Mouse (Mus musculus): ENCODE measurements at regions not wholly inside any gene's neighbourhood (a gene's known extent, or its start where the extent isn't known, plus 50 kb on each side); places are given as distances from the start of the nearest gene placed in this dataset.

- no peak overlapping the region for H3K9ac ChIP-seq (replicated peaks; ENCODE audit: low read depth, low read length)
These were observed 238.3 kb downstream of the Papss1 start for GRCm38 (mm10) chr3:131802841-131803240.

GRCm38 (mm10) chr3:131808127-131808526, 243.6 kb downstream of the Papss1 start:
- no peaks in the 10 kb centered on the region for H3K9me3 ChIP-seq (replicated peaks; ENCODE audit: control insufficient read depth, low read length)
- H3K9ac ChIP-seq (replicated peaks; ENCODE audit: low read depth, low read length), result no peak overlapping the region
- WGBS, result 75% methylated on average over 8 of the region's 8 CpGs
- no peaks in the 10 kb centered on the region for H3K4me1 ChIP-seq (ENCODE audit: control insufficient read depth, insufficient read depth)
- no peak overlapping the region for H3K4me2 ChIP-seq (ENCODE audit: low read depth, low read length)
- H3K27me3 ChIP-seq (ENCODE audit: control insufficient read depth, insufficient read depth, low read length), result no peaks in the 10 kb centered on the region
- no peak overlapping the region for H3K4me3 ChIP-seq (ENCODE audit: low read depth, low read length)
- H3K27ac ChIP-seq (ENCODE audit: low read depth), result no peak overlapping the region
- TF ChIP-seq CTCF (IDR thresholded peaks at IDR 0.05; ENCODE audit: low read depth), result no peak
- TF ChIP-seq EP300 (IDR thresholded peaks at IDR 0.05; ENCODE audit: low read depth), result no peak
- no peaks in the 10 kb centered on the region for H3K36me3 ChIP-seq (replicated peaks; ENCODE audit: control insufficient read depth, insufficient read depth, low read length)
- ATAC-seq (ENCODE audit: insufficient read depth, low read depth) (no peak), DNase-seq (ENCODE audit: low spot score) (no peak)

More at GRCm38 (mm10) chr3:131802841-131803240, 238.3 kb downstream of the Papss1 start:
- no peak overlapping the region for H3K27ac ChIP-seq (ENCODE audit: low read depth)
- H3K9me3 ChIP-seq (replicated peaks; ENCODE audit: control insufficient read depth, low read length), result no peaks in the 10 kb centered on the region
- no peak overlapping the region for H3K4me2 ChIP-seq (ENCODE audit: low read depth, low read length)
- ATAC-seq (ENCODE audit: insufficient read depth, low read depth), result peak; percentile 39; the same call in 1 of the 2 replicates
- H3K27me3 ChIP-seq (ENCODE audit: control insufficient read depth, insufficient read depth, low read length), result no peaks in the 10 kb centered on the region
- no peak overlapping the region for H3K4me3 ChIP-seq (ENCODE audit: low read depth, low read length)
- H3K4me1 ChIP-seq (ENCODE audit: control insufficient read depth, insufficient read depth), result peaks cover 4% of the 10 kb centered on the region
- no peak for TF ChIP-seq CTCF (IDR thresholded peaks at IDR 0.05; ENCODE audit: low read depth)
- 33% methylated on average over 7 of the region's 7 CpGs for WGBS
- no peaks in the 10 kb centered on the region for H3K36me3 ChIP-seq (replicated peaks; ENCODE audit: control insufficient read depth, insufficient read depth, low read length)
- DNase-seq (ENCODE audit: low spot score), result no peak

GRCm38 (mm10) chr3:131812968-131813367, 248.4 kb downstream of the Papss1 start:
- ATAC-seq (ENCODE audit: insufficient read depth, low read depth), result no peak
- peak; percentile 18 for DNase-seq (ENCODE audit: low spot score)
- no peaks in the 10 kb centered on the region for H3K27me3 ChIP-seq (ENCODE audit: control insufficient read depth, insufficient read depth, low read length)
- H3K9me3 ChIP-seq (replicated peaks; ENCODE audit: control insufficient read depth, low read length), result no peaks in the 10 kb centered on the region
- no peak overlapping the region for H3K27ac ChIP-seq (ENCODE audit: low read depth)
- H3K9ac ChIP-seq (replicated peaks; ENCODE audit: low read depth, low read length), result no peak overlapping the region
- 49% methylated on average over 6 of the region's 6 CpGs for WGBS
- no peaks in the 10 kb centered on the region for H3K36me3 ChIP-seq (replicated peaks; ENCODE audit: control insufficient read depth, insufficient read depth, low read length)
- H3K4me3 ChIP-seq (ENCODE audit: low read depth, low read length), result no peak overlapping the region
- TF ChIP-seq CTCF (IDR thresholded peaks at IDR 0.05; ENCODE audit: low read depth) (no peak; the same call in 1 of the 2 replicates), EP300 (IDR thresholded peaks at IDR 0.05; ENCODE audit: low read depth) (no peak)
- H3K4me1 ChIP-seq (ENCODE audit: control insufficient read depth, insufficient read depth), result no peaks in the 10 kb centered on the region
- H3K4me2 ChIP-seq (ENCODE audit: low read depth, low read length), result no peak overlapping the region

GRCm38 (mm10) chr3:131818806-131819205, 254.2 kb downstream of the Papss1 start:
- Histone ChIP-seq H3K4me3 (ENCODE audit: low read depth, low read length) (no peak overlapping the region), H3K9ac (replicated peaks; ENCODE audit: low read depth, low read length) (no peak overlapping the region), H3K36me3 (replicated peaks; ENCODE audit: control insufficient read depth, insufficient read depth, low read length) (no peaks in the 10 kb centered on the region), H3K27me3 (ENCODE audit: control insufficient read depth, insufficient read depth, low read length) (no peaks in the 10 kb centered on the region), H3K27ac (ENCODE audit: low read depth) (no peak overlapping the region), H3K4me2 (ENCODE audit: low read depth, low read length) (no peak overlapping the region), H3K9me3 (replicated peaks; ENCODE audit: control insufficient read depth, low read length) (no peaks in the 10 kb centered on the region), H3K4me1 (ENCODE audit: control insufficient read depth, insufficient read depth) (no peaks in the 10 kb centered on the region)
- TF ChIP-seq CTCF (IDR thresholded peaks at IDR 0.05; ENCODE audit: low read depth) (no peak), EP300 (IDR thresholded peaks at IDR 0.05; ENCODE audit: low read depth) (no peak)
- DNase-seq (ENCODE audit: low spot score), result no peak
- WGBS, result 79% methylated on average over 1 of the region's 1 CpGs
- ATAC-seq (ENCODE audit: insufficient read depth, low read depth), result no peak

GRCm38 (mm10) chr3:131857442-131857841, 227.7 kb upstream of the Dkk2 start:
- ATAC-seq (ENCODE audit: insufficient read depth, low read depth) (no peak), DNase-seq (ENCODE audit: low spot score) (no peak)
- Histone ChIP-seq H3K27ac (ENCODE audit: low read depth) (no peak overlapping the region), H3K9ac (replicated peaks; ENCODE audit: low read depth, low read length) (no peak overlapping the region), H3K4me2 (ENCODE audit: low read depth, low read length) (no peak overlapping the region), H3K27me3 (ENCODE audit: control insufficient read depth, insufficient read depth, low read length) (no peaks in the 10 kb centered on the region), H3K4me3 (ENCODE audit: low read depth, low read length) (no peak overlapping the region), H3K36me3 (replicated peaks; ENCODE audit: control insufficient read depth, insufficient read depth, low read length) (no peaks in the 10 kb centered on the region), H3K9me3 (replicated peaks; ENCODE audit: control insufficient read depth, low read length) (no peaks in the 10 kb centered on the region), H3K4me1 (ENCODE audit: control insufficient read depth, insufficient read depth) (no peaks in the 10 kb centered on the region)
- TF ChIP-seq EP300 (IDR thresholded peaks at IDR 0.05; ENCODE audit: low read depth) (no peak), CTCF (IDR thresholded peaks at IDR 0.05; ENCODE audit: low read depth) (no peak)
- 39% methylated on average over 2 of the region's 2 CpGs for WGBS

- no peak for DNase-seq (ENCODE audit: low spot score)
- no peak overlapping the region for H3K4me2 ChIP-seq (ENCODE audit: low read depth, low read length)
- H3K9me3 ChIP-seq (replicated peaks; ENCODE audit: control insufficient read depth, low read length), result no peaks in the 10 kb centered on the region
- no peak overlapping the region for H3K9ac ChIP-seq (replicated peaks; ENCODE audit: low read depth, low read length)
- H3K4me3 ChIP-seq (ENCODE audit: low read depth, low read length), result no peak overlapping the region
- H3K27ac ChIP-seq (ENCODE audit: low read depth), result no peak overlapping the region
- TF ChIP-seq CTCF (IDR thresholded peaks at IDR 0.05; ENCODE audit: low read depth) (no peak), EP300 (IDR thresholded peaks at IDR 0.05; ENCODE audit: low read depth) (no peak)
- H3K27me3 ChIP-seq (ENCODE audit: control insufficient read depth, insufficient read depth, low read length), result no peaks in the 10 kb centered on the region
- H3K4me1 ChIP-seq (ENCODE audit: control insufficient read depth, insufficient read depth), result no peaks in the 10 kb centered on the region
- H3K36me3 ChIP-seq (replicated peaks; ENCODE audit: control insufficient read depth, insufficient read depth, low read length), result no peaks in the 10 kb centered on the region
- 73% methylated on average over 12 of the region's 12 CpGs for WGBS
- ATAC-seq (ENCODE audit: insufficient read depth, low read depth), result no peak
These were observed 226.0 kb upstream of the Dkk2 start for GRCm38 (mm10) chr3:131859083-131859482.

Measured in heart, postnatal 0 days (tissue).